Mouse (Mus musculus) thymus, adult 2 months (tissue): ENCODE data around the gene Txndc9.

Experiments
- CTCF ChIP-seq: fragments of 200-500 bp; IDR thresholded peaks from 2 replicates; pipeline ENCODE4 v1.5.1; 2012; ENCODE audit warnings: mild to moderate bottlenecking, control low read depth, low read length, moderate library complexity, borderline replicate concordance; ENCODE audit not compliant: control insufficient read depth, poor library complexity, insufficient read depth; ENCODE audit errors: extremely low read depth
- POLR2A ChIP-seq: fragments of 200-500 bp; IDR thresholded peaks from 2 replicates; pipeline ENCODE4 v1.6.1; 2012; ENCODE audit warnings: mild to moderate bottlenecking, low read length, control low read depth, moderate library complexity; ENCODE audit not compliant: control insufficient read depth, poor library complexity, insufficient read depth; ENCODE audit errors: extremely low read depth

DNA sequence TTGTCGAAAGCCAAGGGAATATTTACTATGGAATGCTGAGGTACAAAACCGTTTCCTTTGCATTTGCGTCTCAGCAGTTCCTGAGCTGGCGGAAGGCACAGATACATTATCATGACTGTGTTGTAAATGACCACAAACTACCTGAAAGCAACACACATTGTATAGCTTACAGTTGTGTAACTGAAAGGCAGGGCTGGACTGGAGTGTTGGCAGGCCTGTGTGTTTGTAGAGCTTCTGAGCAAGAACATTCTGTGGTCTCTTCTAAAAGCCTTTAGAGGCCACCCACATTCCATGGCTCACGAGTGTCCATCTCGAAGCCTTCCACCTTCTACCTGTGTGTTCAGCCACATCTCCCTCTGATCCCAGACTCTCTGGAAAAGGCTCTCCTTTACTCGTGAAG, 29.6 kb upstream of the Txndc9 start:
- TF ChIP-seq CTCF (no peak), POLR2A (no peak)
